Mouse (Mus musculus): ENCODE measurements around the gene Cnga4. TPM values are rescaled to one million over a fixed set of nuclear protein-coding genes. Genes with fewer than 3 reads are reported as not detected.

Gene Cnga4
- polyA plus RNA-seq, 1 experiment = 7.9 TPM

- Histone ChIP-seq H3K27ac (ENCODE audit: control insufficient read depth, insufficient read depth, low read depth, low read length) (no peak overlapping the region), H3K36me3 (ENCODE audit: control insufficient read depth, insufficient read depth, low read length) (no peaks in the 10 kb centered on the region), H3K27me3 (ENCODE audit: control insufficient read depth, insufficient read depth, low read length) (no peaks in the 10 kb centered on the region), H3K4me3 (ENCODE audit: control insufficient read depth, low read depth, low read length) (peak overlapping the region; percentile 50; the same call in 1 of the 2 replicates), H3K4me1 (ENCODE audit: control insufficient read depth, insufficient read depth, low read length) (no peaks in the 10 kb centered on the region)
- TF ChIP-seq POLR2A (IDR thresholded peaks at IDR 0.05; ENCODE audit: control insufficient read depth, low read depth, low read length) = no peak
- TF ChIP-seq CTCF (IDR thresholded peaks at IDR 0.05; ENCODE audit: control insufficient read depth, insufficient read depth, insufficient replicate concordance, low read depth, low read length) = no peak
Measured at GRCm38 (mm10) chr7:105373509-105373908, 30.9 kb upstream of the Cnga4 start.

- H3K27me3 ChIP-seq (ENCODE audit: control insufficient read depth, insufficient read depth, low read length) = no peaks in the 10 kb centered on the region
- no peak for TF ChIP-seq POLR2A (IDR thresholded peaks at IDR 0.05; ENCODE audit: control insufficient read depth, low read depth, low read length)
- TF ChIP-seq CTCF (IDR thresholded peaks at IDR 0.05; ENCODE audit: control insufficient read depth, insufficient read depth, insufficient replicate concordance, low read depth, low read length) = no peak
- H3K4me1 ChIP-seq (ENCODE audit: control insufficient read depth, insufficient read depth, low read length) = no peaks in the 10 kb centered on the region
- H3K27ac ChIP-seq (ENCODE audit: control insufficient read depth, insufficient read depth, low read depth, low read length) = no peak overlapping the region
- peaks cover 2% of the 10 kb centered on the region; the same call in 1 of the 2 replicates for H3K36me3 ChIP-seq (ENCODE audit: control insufficient read depth, insufficient read depth, low read length)
- H3K4me3 ChIP-seq (ENCODE audit: control insufficient read depth, low read depth, low read length) = peak overlapping the region; percentile 32; the same call in 1 of the 2 replicates
Measured at GRCm38 (mm10) chr7:105373976-105374375, 30.4 kb upstream of the Cnga4 start.

GRCm38 (mm10) chr7:105374866-105375265 is 29.5 kb upstream of the Cnga4 start, which contains the start of gene Gm5901:
Gm5901 (plus strand) TSS chr7:105375038.
- peaks cover 2% of the 10 kb centered on the region; the same call in 1 of the 2 replicates for H3K36me3 ChIP-seq (ENCODE audit: control insufficient read depth, insufficient read depth, low read length)
- H3K27ac ChIP-seq (ENCODE audit: control insufficient read depth, insufficient read depth, low read depth, low read length) = no peak within 1 kb of the TSS
- peak within 1 kb of the TSS; percentile 79 for H3K4me3 ChIP-seq (ENCODE audit: control insufficient read depth, low read depth, low read length)
- TF ChIP-seq POLR2A (IDR thresholded peaks at IDR 0.05; ENCODE audit: control insufficient read depth, low read depth, low read length) (peak; percentile 59; the same call in 1 of the 2 replicates), CTCF (IDR thresholded peaks at IDR 0.05; ENCODE audit: control insufficient read depth, insufficient read depth, insufficient replicate concordance, low read depth, low read length) (no peak)
- no peaks in the 10 kb centered on the region for H3K4me1 ChIP-seq (ENCODE audit: control insufficient read depth, insufficient read depth, low read length)
- H3K27me3 ChIP-seq (ENCODE audit: control insufficient read depth, insufficient read depth, low read length) = no peaks in the 10 kb centered on the region

- Histone ChIP-seq H3K36me3 (ENCODE audit: control insufficient read depth, insufficient read depth, low read length) (peaks cover 6% of the 10 kb centered on the region), H3K4me1 (ENCODE audit: control insufficient read depth, insufficient read depth, low read length) (no peaks in the 10 kb centered on the region), H3K27me3 (ENCODE audit: control insufficient read depth, insufficient read depth, low read length) (no peaks in the 10 kb centered on the region), H3K4me3 (ENCODE audit: control insufficient read depth, low read depth, low read length) (no peak overlapping the region), H3K27ac (ENCODE audit: control insufficient read depth, insufficient read depth, low read depth, low read length) (no peak overlapping the region)
- TF ChIP-seq POLR2A (IDR thresholded peaks at IDR 0.05; ENCODE audit: control insufficient read depth, low read depth, low read length) (no peak), CTCF (IDR thresholded peaks at IDR 0.05; ENCODE audit: control insufficient read depth, insufficient read depth, insufficient replicate concordance, low read depth, low read length) (no peak)
Measured at GRCm38 (mm10) chr7:105380329-105380728, 24.0 kb upstream of the Cnga4 start.

GRCm38 (mm10) chr7:105387696-105388095 is 16.7 kb upstream of the Cnga4 start:
- TF ChIP-seq CTCF (IDR thresholded peaks at IDR 0.05; ENCODE audit: control insufficient read depth, insufficient read depth, insufficient replicate concordance, low read depth, low read length) (no peak), POLR2A (IDR thresholded peaks at IDR 0.05; ENCODE audit: control insufficient read depth, low read depth, low read length) (no peak)
- H3K4me1 ChIP-seq (ENCODE audit: control insufficient read depth, insufficient read depth, low read length) = no peaks in the 10 kb centered on the region
- H3K27ac ChIP-seq (ENCODE audit: control insufficient read depth, insufficient read depth, low read depth, low read length) = no peak overlapping the region
- no peaks in the 10 kb centered on the region for H3K27me3 ChIP-seq (ENCODE audit: control insufficient read depth, insufficient read depth, low read length)
- no peak overlapping the region for H3K4me3 ChIP-seq (ENCODE audit: control insufficient read depth, low read depth, low read length)
- peaks cover 5% of the 10 kb centered on the region for H3K36me3 ChIP-seq (ENCODE audit: control insufficient read depth, insufficient read depth, low read length)

- Histone ChIP-seq H3K27me3 (ENCODE audit: control insufficient read depth, insufficient read depth, low read length) (no peaks in the 10 kb centered on the region), H3K4me3 (ENCODE audit: control insufficient read depth, low read depth, low read length) (no peak overlapping the region), H3K4me1 (ENCODE audit: control insufficient read depth, insufficient read depth, low read length) (no peaks in the 10 kb centered on the region), H3K36me3 (ENCODE audit: control insufficient read depth, insufficient read depth, low read length) (peaks cover 2% of the 10 kb centered on the region; the same call in 1 of the 2 replicates), H3K27ac (ENCODE audit: control insufficient read depth, insufficient read depth, low read depth, low read length) (no peak overlapping the region)
- TF ChIP-seq POLR2A (IDR thresholded peaks at IDR 0.05; ENCODE audit: control insufficient read depth, low read depth, low read length) (no peak), CTCF (IDR thresholded peaks at IDR 0.05; ENCODE audit: control insufficient read depth, insufficient read depth, insufficient replicate concordance, low read depth, low read length) (no peak)
Measured at GRCm38 (mm10) chr7:105390236-105390635, 14.1 kb upstream of the Cnga4 start.

GRCm38 (mm10) chr7:105394606-105395005 is 9.8 kb upstream of the Cnga4 start:
- Histone ChIP-seq H3K27ac (ENCODE audit: control insufficient read depth, insufficient read depth, low read depth, low read length) (no peak overlapping the region), H3K4me1 (ENCODE audit: control insufficient read depth, insufficient read depth, low read length) (peaks cover 2% of the 10 kb centered on the region; the same call in 1 of the 2 replicates), H3K36me3 (ENCODE audit: control insufficient read depth, insufficient read depth, low read length) (no peaks in the 10 kb centered on the region), H3K4me3 (ENCODE audit: control insufficient read depth, low read depth, low read length) (no peak overlapping the region), H3K27me3 (ENCODE audit: control insufficient read depth, insufficient read depth, low read length) (no peaks in the 10 kb centered on the region)
- no peak for TF ChIP-seq CTCF (IDR thresholded peaks at IDR 0.05; ENCODE audit: control insufficient read depth, insufficient read depth, insufficient replicate concordance, low read depth, low read length)
- TF ChIP-seq POLR2A (IDR thresholded peaks at IDR 0.05; ENCODE audit: control insufficient read depth, low read depth, low read length) = no peak

Data from testis, adult 2 months (tissue).